Mouse (Mus musculus) heart, adult 10 weeks (tissue): ENCODE data around the gene Noxo1. TPM values are rescaled to one million over a fixed set of nuclear protein-coding genes. Genes with fewer than 3 reads are reported as not detected.

Experiments
- polyA plus RNA-seq: library from polyadenylated mRNA; stranded (reverse); fragments of 350-450 nt; fragmentation: Illumina TruSeq; extraction: RNeasy Lipid Tissue Mini Kit (QIAGEN cat#74804); gene quantifications from one replicate; pipeline ENCODE4 v1.2.3, GENCODE M21; 2014; ENCODE audit warnings: low read depth, low replicate concordance

Noxo1 gene
- 1.2 TPM for polyA plus RNA-seq

DNA sequence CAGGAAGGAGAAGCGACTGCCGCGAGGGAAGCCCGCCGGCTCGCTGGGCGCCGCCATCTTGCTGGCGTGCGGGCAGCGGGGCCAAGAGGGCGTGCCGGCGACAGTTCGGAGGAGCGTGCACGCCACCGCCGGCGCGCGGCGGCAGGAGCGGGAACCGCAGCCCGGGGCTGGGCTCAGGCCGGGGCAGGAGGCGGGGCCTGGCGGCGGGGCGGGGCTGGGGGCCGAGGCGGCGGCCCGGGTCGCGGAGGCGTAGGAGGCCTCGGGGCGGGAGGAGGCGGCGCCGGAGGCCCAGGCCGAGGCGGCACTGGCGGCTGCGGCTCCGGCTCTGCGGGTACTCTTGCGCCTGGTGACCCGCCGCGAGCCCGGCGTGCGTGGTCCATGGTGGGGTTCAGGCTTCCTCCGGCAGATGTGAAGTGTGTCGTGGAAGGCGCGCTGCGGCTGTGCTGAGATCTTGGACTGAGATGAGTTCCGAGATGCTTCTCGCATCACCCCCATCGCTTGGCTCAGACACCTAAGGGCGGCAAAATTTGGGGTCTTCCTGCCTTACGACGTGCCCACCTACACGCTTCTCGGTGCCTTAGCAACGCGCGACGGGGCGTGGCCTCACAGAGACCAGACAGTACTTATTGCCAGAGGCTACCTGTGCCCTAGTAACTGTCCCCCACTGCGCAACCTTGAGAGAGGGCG lies at the start of gene Noxo1, which contains the start of gene Gfer:
Gene Noxo1 (plus strand): TSS at position 224 of the 687 bp plus-strand sequence.
Gene Gfer (minus strand): TSS at position 146 of the 687 bp plus-strand sequence.

GRCm38 (mm10) chr17:24650070-24650616 lies 45.9 kb upstream of the Noxo1 start, which contains the start of gene Slc9a3r2:
Gene Slc9a3r2 (minus strand): TSS chr17:24650327.

GRCm38 (mm10) chr17:24658017-24658758 lies 37.8 kb upstream of the Noxo1 start, which contains the start of gene Npw:
Gene Npw (minus strand): TSS chr17:24658457.

DNA sequence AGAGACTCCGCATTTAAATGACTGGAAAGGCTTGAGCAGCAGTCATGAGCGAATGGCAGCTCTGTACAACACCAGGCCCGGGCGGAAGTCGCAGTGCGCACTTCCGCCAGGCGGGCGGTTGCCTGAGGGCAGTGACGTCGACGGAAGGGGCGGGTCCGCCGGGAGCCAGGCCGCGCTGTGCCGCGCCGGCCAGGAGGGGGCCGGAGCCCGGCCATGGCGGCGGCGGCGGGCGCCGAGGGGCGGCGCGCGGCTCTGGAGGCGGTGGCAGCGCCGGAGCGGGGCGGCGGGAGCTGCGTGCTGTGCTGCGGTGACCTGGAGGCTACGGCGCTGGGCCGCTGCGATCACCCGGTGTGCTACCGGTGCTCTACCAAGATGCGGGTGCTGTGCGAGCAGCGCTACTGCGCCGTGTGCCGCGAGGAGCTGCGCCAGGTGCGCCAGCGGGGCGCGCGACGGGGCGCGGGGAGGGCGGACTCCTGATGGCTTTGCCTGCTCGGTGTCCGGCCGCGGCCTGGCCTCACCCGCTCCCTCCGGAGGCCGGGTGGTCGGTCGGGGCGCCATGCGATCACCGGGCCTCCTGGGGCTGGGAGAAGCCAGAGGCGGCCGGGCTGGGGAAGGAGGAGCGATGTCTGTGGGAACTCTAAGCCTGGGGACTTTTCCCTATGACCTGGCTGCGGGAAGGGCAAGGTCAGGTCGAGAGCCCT lies 26.3 kb upstream of the Noxo1 start, which contains the start of gene Zfp598:
Gene Zfp598 (plus strand): TSS at position 143 of the 701 bp plus-strand sequence.

GRCm38 (mm10) chr17:24689251-24690081 lies 6.6 kb upstream of the Noxo1 start, which contains the start of gene Syngr3:
Gene Syngr3 (minus strand): TSS chr17:24689955.

GRCm38 (mm10) chr17:24706982-24707800 lies 11.2 kb downstream of the Noxo1 start, which contains the start of gene Tbl3:
Gene Tbl3 (minus strand): TSS chr17:24707660.

GRCm38 (mm10) chr17:24717943-24718342 lies 21.9 kb downstream of the Noxo1 start, which contains the start of the genes Rnf151 and Rps2:
Gene Rnf151 (minus strand): TSS chr17:24718063.
Gene Rps2 (plus strand): TSS chr17:24718116.

DNA sequence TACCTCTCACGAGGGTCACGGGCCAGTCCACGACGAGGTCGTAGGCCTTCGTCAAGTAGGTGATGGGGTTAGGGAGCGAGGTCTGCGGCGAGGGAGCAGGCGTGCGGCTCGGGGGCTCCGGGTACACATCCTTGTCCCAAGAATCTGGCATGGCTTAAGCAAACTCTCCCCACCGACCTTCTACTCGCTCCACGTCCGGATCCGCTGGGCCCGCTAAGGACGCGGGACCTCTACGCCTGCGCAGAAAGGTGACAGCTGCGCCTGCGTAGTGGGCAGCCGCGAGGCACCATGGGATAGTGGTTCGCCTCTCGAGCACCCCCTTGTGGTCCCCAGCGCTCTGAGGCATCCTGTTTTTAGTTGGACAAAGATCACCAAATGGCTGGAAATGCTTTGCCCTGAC lies 28.1 kb downstream of the Noxo1 start, which contains the start of gene Ndufb10:
Gene Ndufb10 (minus strand): TSS at position 295 of the 400 bp plus-strand sequence.

GRCm38 (mm10) chr17:24727618-24728017 lies 31.6 kb downstream of the Noxo1 start, which contains the start of gene Rpl3l:
Gene Rpl3l (plus strand): TSS chr17:24727820.

GRCm38 (mm10) chr17:24736330-24737051 lies 40.5 kb downstream of the Noxo1 start, which contains the start of gene Msrb1:
Gene Msrb1 (plus strand): TSS chr17:24736642.

Other genes with a start within 250 kb of the Noxo1 start
- gene E4f1, start 225.9 kb upstream of the Noxo1 start, polyA plus RNA-seq = 21.5 TPM
- 36.4 TPM for gene Pgp, start 225.8 kb upstream of the Noxo1 start, polyA plus RNA-seq
- gene Bricd5, start 222.3 kb upstream of the Noxo1 start, polyA plus RNA-seq = not detected
- gene Mlst8, start 217.2 kb upstream of the Noxo1 start, polyA plus RNA-seq = 11.6 TPM
- 0.47 TPM for gene Caskin1, start 207.6 kb upstream of the Noxo1 start, polyA plus RNA-seq
- 63.9 TPM for gene Traf7, start 168.3 kb upstream of the Noxo1 start, polyA plus RNA-seq
- not detected for gene Rab26, start 162.0 kb upstream of the Noxo1 start, polyA plus RNA-seq
- gene Pkd1, start 146.4 kb upstream of the Noxo1 start, polyA plus RNA-seq = 35.8 TPM
- gene Tsc2, start 63.6 kb upstream of the Noxo1 start, polyA plus RNA-seq = 99.7 TPM
- 6.4 TPM for gene Nthl1, start 63.6 kb upstream of the Noxo1 start, polyA plus RNA-seq
- 115 TPM for gene Slc9a3r2, start 45.9 kb upstream of the Noxo1 start, polyA plus RNA-seq
- gene Npw, start 37.8 kb upstream of the Noxo1 start, polyA plus RNA-seq = not detected
- 18.8 TPM for gene Zfp598, start 26.5 kb upstream of the Noxo1 start, polyA plus RNA-seq
- gene Syngr3, start 6.3 kb upstream of the Noxo1 start, polyA plus RNA-seq = 0.31 TPM
- gene Gfer, start 78 bp upstream of the Noxo1 start, polyA plus RNA-seq = 18.9 TPM
- gene Tbl3, start 11.4 kb downstream of the Noxo1 start, polyA plus RNA-seq = 18.8 TPM
- gene Rnf151, start 21.8 kb downstream of the Noxo1 start, polyA plus RNA-seq = not detected
- gene Rps2, start 21.9 kb downstream of the Noxo1 start, polyA plus RNA-seq = 1,388 TPM
- gene Ndufb10, start 28.2 kb downstream of the Noxo1 start, polyA plus RNA-seq = 1,266 TPM
- 333 TPM for gene Rpl3l, start 31.6 kb downstream of the Noxo1 start, polyA plus RNA-seq
- 139 TPM for gene Msrb1, start 40.4 kb downstream of the Noxo1 start, polyA plus RNA-seq
- gene Hs3st6, start 56.8 kb downstream of the Noxo1 start, polyA plus RNA-seq = not detected
- 0.26 TPM for gene Meiob, start 108.1 kb downstream of the Noxo1 start, polyA plus RNA-seq
- 79.8 TPM for gene Hagh, start 143.9 kb downstream of the Noxo1 start, polyA plus RNA-seq
- gene Fahd1, start 154.1 kb downstream of the Noxo1 start, polyA plus RNA-seq = 77.3 TPM
- gene Igfals, start 169.8 kb downstream of the Noxo1 start, polyA plus RNA-seq = 8.5 TPM
- gene Nubp2, start 190.1 kb downstream of the Noxo1 start, polyA plus RNA-seq = 22.1 TPM
- gene Spsb3, start 190.4 kb downstream of the Noxo1 start, polyA plus RNA-seq = 35.8 TPM
- 15.4 TPM for gene Eme2, start 198.9 kb downstream of the Noxo1 start, polyA plus RNA-seq
- 86.1 TPM for gene Mrps34, start 198.9 kb downstream of the Noxo1 start, polyA plus RNA-seq
- gene Nme3, start 200.3 kb downstream of the Noxo1 start, polyA plus RNA-seq = 30.4 TPM
- 67.2 TPM for gene Mapk8ip3, start 240.7 kb downstream of the Noxo1 start, polyA plus RNA-seq